Mouse (Mus musculus) olfactory bulb, adult 2 months (tissue): ENCODE results near the gene Tjp1.

Source experiments
- CTCF ChIP-seq: fragments of 200-500 bp; IDR thresholded peaks from 2 replicates; pipeline ENCODE4 v1.5.1; 2012; ENCODE audit warnings: low read depth, mild to moderate bottlenecking, low read length, moderate library complexity; ENCODE audit not compliant: insufficient read depth
- POLR2A ChIP-seq: fragments of 200-500 bp; IDR thresholded peaks from 2 replicates; pipeline ENCODE4 v1.6.1; 2012; ENCODE audit warnings: mild to moderate bottlenecking, low read depth, low read length, moderate library complexity; ENCODE audit not compliant: insufficient read depth

DNA sequence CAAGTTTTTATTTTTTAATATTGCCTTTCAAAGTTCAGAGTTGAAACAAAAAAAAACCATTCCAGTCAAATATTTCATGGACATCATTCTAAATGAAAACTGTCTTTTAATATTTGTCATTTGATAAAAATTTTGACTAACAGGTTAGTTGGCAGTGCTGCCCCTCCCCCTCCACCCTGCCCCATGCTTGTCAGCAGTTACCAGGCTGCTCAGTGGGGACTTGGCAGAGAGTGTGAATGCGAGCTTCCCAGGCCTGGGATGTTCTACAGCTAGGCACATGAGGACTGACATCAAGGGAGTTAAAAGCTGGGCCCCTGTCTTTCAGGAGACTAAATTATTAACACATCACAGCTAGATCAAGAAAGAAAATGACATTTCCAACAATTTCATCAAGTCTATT, 161.4 kb downstream of the Tjp1 start:
- TF ChIP-seq CTCF (no peak), POLR2A (no peak)
